Mouse (Mus musculus): ENCODE measurements around the gene Klk1b5.
A peak's percentile ranks its signal among the peaks of the same experiment; 100 is the strongest.

Gene Klk1b5

GRCm38 (mm10) chr7:44254930-44255329 is 39.2 kb downstream of the Klk1b5 start:
- peak; percentile 18 to 20 for DNase-seq

- no peak for DNase-seq
These were observed 41.5 kb downstream of the Klk1b5 start, which contains the start of gene Acp4 for GRCm38 (mm10) chr7:44257278-44257677. Gene Acp4 (minus strand): TSS chr7:44257378.

- DNase-seq, result no peak
These were observed 44.7 kb downstream of the Klk1b5 start for GRCm38 (mm10) chr7:44260410-44260809.

- DNase-seq, result no peak
These were observed 45.4 kb downstream of the Klk1b5 start, which contains the start of gene Gm15517 for GRCm38 (mm10) chr7:44261147-44261546. Gene Gm15517 (plus strand): TSS chr7:44261447.

GRCm38 (mm10) chr7:44262791-44263643 is 47.3 kb downstream of the Klk1b5 start:
- peak; percentile 96 to 97 for DNase-seq

- no peak for DNase-seq
These were observed 52.4 kb downstream of the Klk1b5 start for GRCm38 (mm10) chr7:44268117-44268516.

- DNase-seq, result no peak
These were observed 53.7 kb downstream of the Klk1b5 start for GRCm38 (mm10) chr7:44269397-44269796.

All from kidney, postnatal 4 days (tissue).